Mouse (Mus musculus) forebrain, embryonic 10.5 days (tissue): ENCODE measurements around the gene Spop. TPM values are rescaled to one million over a fixed set of nuclear protein-coding genes. Genes with fewer than 3 reads are reported as not detected.
"Not testable (repeated sequence)": the region's sequence is repeated elsewhere in the genome, so short reads cannot be mapped to it uniquely, and the experiment has no call there.

Source experiments
- DNase-seq: peaks from one replicate; pipeline ENCODE4 v3.0.0-alpha.2; 2017; ENCODE audit warnings: low spot score; ENCODE audit errors: extremely low spot score
- H3K27ac ChIP-seq: fragments of 300-500 bp; sonication (generic); 2 replicates; pipeline ENCODE4 v1.5.1; 2016; ENCODE audit warnings: mild to moderate bottlenecking
- H3K27me3 ChIP-seq: fragments of 300-500 bp; sonication (generic); 2 replicates; pipeline ENCODE4 v1.6.1; 2016; ENCODE audit warnings: mild to moderate bottlenecking; ENCODE audit not compliant: poor library complexity, severe bottlenecking
- H3K36me3 ChIP-seq: fragments of 300-500 bp; sonication (generic); replicated peaks from 2 replicates; pipeline ENCODE4 v1.6.1; 2016; ENCODE audit warnings: mild to moderate bottlenecking, moderate library complexity
- H3K4me1 ChIP-seq: fragments of 300-500 bp; sonication (generic); 2 replicates; pipeline ENCODE4 v1.6.1; 2016
- H3K4me3 ChIP-seq: fragments of 300-500 bp; sonication (generic); 2 replicates; pipeline ENCODE4 v1.5.1; 2016; ENCODE audit warnings: mild to moderate bottlenecking, moderate library complexity
- H3K9me3 ChIP-seq: fragments of 300-500 bp; sonication (generic); 2 replicates; pipeline ENCODE4 v1.6.1; 2016; ENCODE audit warnings: mild to moderate bottlenecking, moderate library complexity
- WGBS: fragments of 180-500 bp; shearing (Covaris S2); methylation state at CpG from one replicate; pipeline ENCODE4 v1.1.7; 2016; 5-methylcytosine and 5-hydroxymethylcytosine counted together
- polyA plus RNA-seq: library from polyadenylated mRNA; unstranded; fragments of >200 nt; fragmentation: Nextera tagmentation; extraction: Ambion mirVana; gene quantifications from 2 replicates; pipeline ENCODE4 v1.2.1, GENCODE M21; 2016

Gene Spop
- polyA plus RNA-seq, 1 experiment from 2014 or later: 142 TPM

DNA sequence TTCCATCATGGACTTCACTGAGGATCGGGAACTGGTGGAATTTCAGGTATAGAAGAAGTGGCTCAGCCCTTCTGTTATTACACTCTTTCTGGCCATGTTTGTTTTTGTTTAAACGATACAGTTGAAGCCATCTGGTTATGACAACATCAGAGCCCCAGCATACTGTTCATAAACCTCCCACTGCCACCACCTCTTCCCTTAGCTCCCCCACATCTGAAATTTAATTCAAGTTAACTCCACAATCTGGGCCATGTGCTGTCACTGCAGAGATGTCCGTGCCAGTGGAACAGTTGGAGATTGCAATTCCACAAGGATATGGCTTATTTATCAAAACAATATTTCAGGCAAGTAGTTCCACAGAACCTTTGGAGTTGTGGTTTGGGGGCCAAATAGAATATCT is 80.5 kb downstream of the Spop start:
- DNase-seq: no peak
- Histone ChIP-seq H3K4me1 (peaks cover 13% of the 10 kb centered on the region), H3K27ac (no peak overlapping the region), H3K9me3 (no peaks in the 10 kb centered on the region), H3K27me3 (no peaks in the 10 kb centered on the region), H3K36me3 (peaks cover 74% of the 10 kb centered on the region), H3K4me3 (no peak overlapping the region)
- 91% methylated on average over 3 of the region's 3 CpGs for WGBS

DNA sequence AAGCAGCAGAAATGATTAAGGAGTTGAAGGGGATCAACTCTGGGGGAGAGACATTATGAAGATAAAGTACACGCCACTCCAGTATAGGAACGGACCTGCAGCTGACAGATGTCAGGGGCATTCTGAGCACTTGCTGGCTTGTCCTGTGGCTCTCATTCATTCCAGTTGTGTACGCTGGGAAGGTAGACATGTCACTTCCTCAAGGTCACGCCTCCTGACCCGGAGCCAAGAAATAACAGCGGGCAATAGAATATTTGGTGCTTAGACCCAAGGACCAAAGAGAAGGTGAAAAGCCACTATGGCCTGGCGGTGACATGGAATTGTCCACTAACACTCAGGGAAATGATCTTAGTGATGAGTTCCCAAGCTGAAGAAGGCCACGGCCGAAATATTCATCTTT is 82.0 kb downstream of the Spop start:
- H3K9me3 ChIP-seq: no peaks in the 10 kb centered on the region
- DNase-seq: no peak
- peaks cover 59% of the 10 kb centered on the region for H3K36me3 ChIP-seq
- no peak overlapping the region for H3K4me3 ChIP-seq
- WGBS: 91% methylated on average over 9 of the region's 9 CpGs
- H3K27me3 ChIP-seq: no peaks in the 10 kb centered on the region
- peaks cover 12% of the 10 kb centered on the region for H3K4me1 ChIP-seq
- no peak overlapping the region for H3K27ac ChIP-seq

DNA sequence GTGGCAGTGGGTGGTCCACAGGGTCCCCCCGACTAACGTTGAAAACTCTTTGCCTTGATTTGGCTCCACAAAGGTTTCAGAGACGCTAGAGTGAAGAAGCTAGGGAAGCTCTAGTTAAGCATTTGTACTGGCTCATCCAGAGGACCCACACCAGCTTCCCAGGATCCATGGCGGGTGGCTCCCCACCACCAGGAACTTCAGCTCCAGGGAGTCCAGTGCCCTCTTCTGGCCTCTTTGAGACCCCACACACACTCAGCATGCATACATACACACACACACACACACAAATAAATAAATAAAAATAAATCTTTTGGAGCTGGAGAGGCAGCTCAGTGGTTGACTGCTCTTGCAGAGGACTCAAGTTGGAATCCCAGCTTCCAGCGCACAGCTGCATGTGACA is 84.0 kb downstream of the Spop start:
- WGBS: 92% methylated on average over 5 of the region's 5 CpGs
- H3K27me3 ChIP-seq: no peaks in the 10 kb centered on the region
- peaks cover 39% of the 10 kb centered on the region for H3K36me3 ChIP-seq
- H3K4me3 ChIP-seq: no peak overlapping the region
- no peak overlapping the region for H3K27ac ChIP-seq
- DNase-seq: no peak
- 0 out of 2 replicates have a peak, but pooled peaks cover 3% of the 10 kb centered on the region for H3K4me1 ChIP-seq
- no peaks in the 10 kb centered on the region for H3K9me3 ChIP-seq

DNA sequence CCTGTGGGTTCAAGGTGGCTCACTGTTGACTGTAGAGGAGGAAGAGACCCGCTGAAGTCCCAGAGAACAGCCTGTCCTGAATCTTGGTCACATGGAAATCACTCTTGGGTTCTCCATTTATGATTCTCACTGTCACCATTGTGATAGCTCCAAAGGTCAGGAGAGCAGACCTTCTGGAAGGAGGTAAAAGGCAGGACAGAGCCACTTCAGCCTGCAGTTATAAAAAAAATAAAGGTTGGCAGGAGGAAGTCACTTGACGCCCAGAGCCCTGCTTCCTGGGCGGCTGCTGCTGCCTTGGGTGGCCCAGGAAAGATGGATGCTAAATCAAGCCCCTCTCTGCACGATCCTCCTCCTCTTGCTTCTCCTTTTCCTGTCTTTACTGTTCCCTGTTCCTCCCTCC is 86.5 kb downstream of the Spop start:
- Histone ChIP-seq H3K9me3 (no peaks in the 10 kb centered on the region), H3K27ac (no peak overlapping the region), H3K27me3 (no peaks in the 10 kb centered on the region), H3K4me3 (no peak overlapping the region), H3K36me3 (peaks cover 15% of the 10 kb centered on the region), H3K4me1 (peaks cover 19% of the 10 kb centered on the region)
- DNase-seq: no peak
- WGBS: 70% methylated on average over 4 of the region's 4 CpGs

DNA sequence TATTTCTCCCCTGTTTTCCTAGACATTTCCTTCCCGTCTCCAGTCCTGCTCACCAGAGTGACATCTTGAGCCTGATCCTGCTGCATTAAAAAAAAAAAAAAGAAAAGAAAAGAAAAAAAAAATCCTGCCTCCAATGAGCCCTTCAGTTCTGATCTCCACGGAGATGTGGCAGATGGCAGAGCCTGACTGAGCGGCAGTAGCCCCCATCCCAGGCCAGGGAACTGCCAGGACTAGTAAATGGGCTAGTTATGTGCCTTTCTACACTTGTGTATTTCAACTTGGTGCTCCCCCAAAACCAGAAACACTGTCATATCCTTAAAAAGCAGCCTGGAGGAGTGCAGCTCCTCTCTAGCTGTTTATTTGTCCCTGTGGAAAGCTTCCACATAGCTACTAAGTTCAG is 87.0 kb downstream of the Spop start:
- Histone ChIP-seq H3K27ac (no peak overlapping the region), H3K4me3 (no peak overlapping the region), H3K4me1 (peaks cover 19% of the 10 kb centered on the region), H3K27me3 (no peaks in the 10 kb centered on the region; the same call in 1 of the 2 replicates), H3K9me3 (no peaks in the 10 kb centered on the region), H3K36me3 (peaks cover 11% of the 10 kb centered on the region)
- no peak for DNase-seq
- WGBS: 67% methylated on average over 3 of the region's 3 CpGs

DNA sequence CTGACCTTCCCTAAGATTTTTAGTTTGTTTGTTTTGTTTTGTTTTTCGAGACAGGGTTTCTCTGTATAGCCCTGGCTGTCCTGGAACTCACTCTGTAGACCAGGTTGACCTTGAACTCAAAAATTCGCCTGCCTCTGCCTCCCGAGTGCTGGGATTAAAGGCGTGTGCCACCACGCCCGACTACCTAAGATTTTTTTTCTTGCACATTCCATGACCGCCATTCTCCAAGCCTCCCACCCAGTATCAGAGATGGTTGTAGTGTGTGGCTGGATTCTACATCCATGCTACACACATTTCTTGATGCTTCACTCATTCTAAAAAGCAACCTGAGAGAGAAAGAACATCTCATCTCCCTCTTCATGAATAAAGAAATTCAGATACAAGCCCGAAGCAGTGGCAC is 87.9 kb downstream of the Spop start:
- H3K36me3 ChIP-seq, DNase-seq: not testable (repeated sequence)
- 85% methylated on average over 8 of the region's 8 CpGs for WGBS

DNA sequence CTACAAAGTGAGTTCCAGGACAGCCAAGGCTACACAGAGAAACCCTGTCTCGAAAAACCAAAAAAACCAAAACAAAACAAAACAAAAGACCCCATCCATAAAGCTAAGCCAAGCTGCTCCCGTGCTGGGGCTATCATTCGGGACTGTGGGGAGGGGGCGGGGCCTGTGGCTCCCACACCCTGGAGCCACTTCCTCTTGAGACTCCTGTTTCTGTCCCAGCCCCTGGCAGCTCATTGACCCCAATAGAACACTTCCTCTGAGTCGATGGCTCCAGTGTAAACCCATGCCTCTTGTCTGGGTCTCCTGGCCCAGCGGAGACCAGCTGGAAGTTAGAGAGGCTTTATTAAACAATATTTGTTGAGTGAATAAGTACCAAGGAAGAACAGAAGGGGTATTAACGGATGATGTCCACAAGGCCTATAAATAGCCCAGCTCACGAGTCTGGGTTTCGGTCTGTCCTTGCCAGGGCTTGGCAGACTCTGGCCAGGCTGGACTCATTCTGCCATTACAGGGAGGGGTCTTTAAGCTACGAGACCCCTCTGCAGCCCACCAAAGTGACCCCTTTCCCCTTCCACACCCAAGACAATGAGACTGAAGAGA is 89.8 kb downstream of the Spop start:
- H3K4me3 ChIP-seq: no peak overlapping the region
- no peaks in the 10 kb centered on the region for H3K9me3 ChIP-seq
- peaks cover 35% of the 10 kb centered on the region for H3K4me1 ChIP-seq
- H3K36me3 ChIP-seq: no peaks in the 10 kb centered on the region
- DNase-seq: no peak
- H3K27me3 ChIP-seq: peaks cover 26% of the 10 kb centered on the region
- 68% methylated on average over 10 of the region's 10 CpGs for WGBS
- peak overlapping the region; percentile 45; the same call in 1 of the 2 replicates for H3K27ac ChIP-seq

More for the DNA sequence above, 87.9 kb downstream of the Spop start:
- H3K9me3 ChIP-seq, H3K4me3 ChIP-seq, H3K27me3 ChIP-seq, H3K27ac ChIP-seq: not testable (repeated sequence)
- peaks cover 22% of the 10 kb centered on the region for H3K4me1 ChIP-seq

DNA sequence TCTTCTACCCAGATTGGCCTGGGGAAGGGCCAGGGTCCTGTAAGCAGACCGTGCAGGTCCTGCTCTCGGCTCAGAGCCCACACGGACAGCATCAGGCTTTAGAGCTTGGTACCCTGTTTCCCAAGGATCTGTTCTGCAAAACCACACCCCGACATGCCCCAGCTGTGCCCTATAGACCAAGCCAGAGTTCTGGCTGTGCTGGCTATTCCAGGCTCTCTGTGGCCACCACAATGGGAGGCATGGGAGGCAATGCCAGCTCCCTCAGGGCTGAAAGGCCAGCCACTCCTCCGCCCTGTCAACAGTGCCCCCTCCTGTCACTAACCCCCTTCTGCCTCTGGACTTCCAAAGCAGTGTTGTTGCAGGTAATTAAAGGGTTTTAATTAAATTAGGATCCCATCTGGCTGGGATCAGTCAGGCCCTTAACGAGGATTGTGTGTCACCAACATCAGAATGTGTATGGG is 90.4 kb downstream of the Spop start:
- Histone ChIP-seq H3K27ac (peak overlapping the region; percentile 45), H3K36me3 (no peaks in the 10 kb centered on the region), H3K4me1 (peaks cover 37% of the 10 kb centered on the region), H3K27me3 (peaks cover 32% of the 10 kb centered on the region), H3K4me3 (no peak overlapping the region), H3K9me3 (no peaks in the 10 kb centered on the region)
- DNase-seq: no peak
- WGBS: 34% methylated on average over 6 of the region's 6 CpGs

DNA sequence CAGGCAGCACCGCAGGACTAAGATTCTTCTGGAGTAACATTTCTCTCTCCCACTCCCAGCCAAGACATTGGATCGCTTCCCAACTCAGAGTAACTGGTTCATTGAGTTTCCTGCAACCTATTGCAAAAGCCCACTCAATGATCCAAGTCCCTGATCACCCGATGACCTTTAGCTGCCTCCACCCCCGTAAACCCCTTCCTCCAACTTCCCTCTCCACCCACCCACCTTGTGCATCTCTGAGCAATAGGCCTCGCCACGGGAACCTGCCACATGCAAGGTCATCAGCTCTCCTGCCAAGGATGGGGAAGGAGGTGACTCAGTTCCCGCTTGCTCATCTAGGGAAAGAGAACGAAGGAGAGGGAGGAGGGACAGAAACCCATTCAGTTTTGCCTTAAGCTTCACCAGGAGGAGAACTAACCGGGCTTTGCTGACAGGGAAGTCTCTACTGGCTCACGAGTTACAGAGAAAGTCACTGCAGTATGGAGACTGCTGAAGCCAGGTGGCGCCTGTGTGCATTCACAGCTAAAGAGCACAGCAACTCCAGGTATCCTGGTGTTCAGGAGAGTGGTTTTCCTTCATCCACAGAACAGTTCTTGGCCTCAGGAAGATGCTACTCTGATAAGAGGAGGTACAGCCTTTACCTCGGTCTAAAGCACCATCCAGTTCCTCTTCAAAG is 93.3 kb downstream of the Spop start:
- Histone ChIP-seq H3K36me3 (no peaks in the 10 kb centered on the region), H3K9me3 (no peaks in the 10 kb centered on the region), H3K27me3 (peaks cover 61% of the 10 kb centered on the region), H3K4me1 (peaks cover 34% of the 10 kb centered on the region), H3K27ac (no peak overlapping the region), H3K4me3 (no peak overlapping the region)
- no peak for DNase-seq
- 51% methylated on average over 12 of the region's 12 CpGs for WGBS

DNA sequence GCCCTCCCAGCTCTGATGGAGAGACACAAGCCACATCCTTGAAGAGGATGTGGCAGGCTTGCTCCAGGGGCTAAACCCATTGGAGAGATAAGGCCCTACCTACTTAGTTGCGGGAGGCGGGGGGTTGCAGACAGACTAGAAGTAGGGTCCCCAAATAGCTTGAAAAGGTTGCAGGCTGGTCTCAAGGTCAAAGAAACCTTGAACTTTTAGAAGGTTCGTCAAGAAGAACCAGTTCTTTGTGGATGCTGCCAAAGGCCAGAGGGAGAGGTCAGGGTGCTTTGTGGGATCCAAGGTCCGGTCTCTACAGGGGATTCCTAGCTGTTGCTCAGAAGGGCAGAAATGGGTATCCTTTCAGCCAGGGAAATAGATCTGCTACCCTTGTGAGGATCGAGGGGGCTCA is 93.9 kb downstream of the Spop start:
- H3K27ac ChIP-seq: no peak overlapping the region
- H3K27me3 ChIP-seq: peaks cover 67% of the 10 kb centered on the region
- no peak for DNase-seq
- H3K4me3 ChIP-seq: no peak overlapping the region
- WGBS: 78% methylated on average over 5 of the region's 5 CpGs
- no peaks in the 10 kb centered on the region for H3K9me3 ChIP-seq
- no peaks in the 10 kb centered on the region for H3K36me3 ChIP-seq
- H3K4me1 ChIP-seq: peaks cover 35% of the 10 kb centered on the region

DNA sequence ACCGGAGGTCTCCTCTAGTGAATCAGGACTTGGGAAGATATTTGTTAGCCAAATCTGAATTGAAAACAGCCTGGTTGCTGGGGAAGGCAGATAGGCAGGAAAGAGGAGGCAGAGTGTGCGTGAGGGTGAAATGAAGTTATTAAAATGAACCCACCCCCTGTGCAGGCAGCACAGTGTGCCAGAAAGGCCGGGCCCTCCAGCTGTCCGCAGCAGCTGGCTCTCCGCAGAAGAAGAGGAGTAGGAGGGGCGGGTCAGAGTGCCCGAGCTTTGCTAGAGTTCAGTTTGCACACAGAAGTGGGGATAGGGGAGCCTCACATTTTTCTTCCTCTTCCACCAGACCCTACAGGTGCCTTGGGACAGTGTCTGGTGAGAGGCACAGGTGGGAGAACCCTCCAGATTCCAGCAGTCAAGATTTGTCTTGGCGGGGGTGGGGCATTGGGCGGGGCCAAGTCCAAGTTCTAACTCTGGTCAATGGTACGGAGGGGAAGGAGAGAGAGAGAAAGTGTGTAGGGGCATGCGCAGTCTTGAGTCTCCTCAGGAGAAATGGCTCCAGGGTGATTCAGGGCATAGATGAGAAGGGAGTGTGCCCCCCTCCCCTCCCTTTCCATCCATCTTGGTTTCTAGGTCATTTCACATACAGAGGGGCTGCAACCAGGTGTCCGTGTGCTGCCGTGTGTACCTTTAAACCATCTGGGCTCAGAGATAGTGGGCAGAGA is 94.5 kb downstream of the Spop start:
- H3K9me3 ChIP-seq: no peaks in the 10 kb centered on the region
- H3K36me3 ChIP-seq: no peaks in the 10 kb centered on the region
- peaks cover 73% of the 10 kb centered on the region for H3K27me3 ChIP-seq
- 66% methylated on average over 13 of the region's 13 CpGs for WGBS
- no peak overlapping the region for H3K4me3 ChIP-seq
- DNase-seq: no peak
- H3K4me1 ChIP-seq: peaks cover 41% of the 10 kb centered on the region
- no peak overlapping the region for H3K27ac ChIP-seq

DNA sequence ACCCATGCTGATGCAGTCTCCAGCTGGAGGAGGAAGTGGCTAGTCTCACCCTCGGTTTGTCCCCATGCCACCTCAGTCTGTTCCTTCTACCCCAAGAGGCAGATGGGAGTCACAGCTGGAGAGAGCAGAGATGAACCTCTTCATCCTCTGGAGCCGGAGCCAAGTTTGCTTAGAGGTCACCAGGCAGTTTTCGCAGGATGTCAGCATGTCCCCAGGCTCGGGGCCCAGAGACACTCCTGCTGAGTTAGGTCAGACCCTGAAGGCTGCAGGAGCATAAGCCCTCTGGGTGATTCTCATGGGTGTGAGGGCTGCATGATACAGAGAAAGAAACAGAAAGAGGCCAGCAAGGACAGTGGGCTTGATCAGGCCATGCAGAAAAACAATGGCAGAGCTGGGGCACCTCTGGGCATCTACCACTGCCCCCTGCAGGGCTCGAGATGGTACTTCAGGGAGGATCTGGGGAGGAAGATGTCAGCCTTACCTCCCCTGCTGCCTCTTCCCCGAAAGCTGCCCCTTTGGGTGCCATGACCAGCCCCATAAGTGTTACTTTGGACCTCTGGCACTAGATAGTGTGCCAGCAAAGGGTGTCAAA is 95.3 kb downstream of the Spop start:
- Histone ChIP-seq H3K4me1 (peaks cover 42% of the 10 kb centered on the region), H3K27me3 (peaks cover 81% of the 10 kb centered on the region), H3K36me3 (no peaks in the 10 kb centered on the region), H3K27ac (no peak overlapping the region), H3K9me3 (no peaks in the 10 kb centered on the region), H3K4me3 (no peak overlapping the region)
- WGBS: 81% methylated on average over 6 of the region's 6 CpGs
- no peak for DNase-seq

DNA sequence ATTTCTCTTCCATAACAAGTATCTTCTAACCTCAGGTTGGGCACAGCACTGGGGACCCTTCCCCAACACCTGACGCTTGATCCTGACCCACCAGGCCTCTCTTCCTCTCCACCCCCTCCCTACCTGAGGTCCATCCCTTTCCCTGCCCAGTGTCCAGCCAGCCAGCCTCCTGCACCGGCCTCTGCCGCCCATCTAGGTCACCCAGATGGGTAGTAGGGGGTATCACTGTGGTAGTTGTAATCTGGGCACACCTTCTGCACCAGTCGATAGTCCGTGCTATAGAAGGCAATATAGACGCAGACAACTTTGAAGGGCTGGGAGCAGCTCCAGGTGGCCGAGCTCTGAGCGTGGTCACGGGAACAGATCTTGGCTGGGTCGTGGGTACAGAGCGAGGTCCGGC is 96.8 kb downstream of the Spop start:
- no peaks in the 10 kb centered on the region for H3K36me3 ChIP-seq
- H3K9me3 ChIP-seq: no peaks in the 10 kb centered on the region
- H3K27ac ChIP-seq: no peak overlapping the region
- peaks cover 95% of the 10 kb centered on the region for H3K27me3 ChIP-seq
- H3K4me3 ChIP-seq: no peak overlapping the region
- peaks cover 48% of the 10 kb centered on the region for H3K4me1 ChIP-seq
- 89% methylated on average over 12 of the region's 12 CpGs for WGBS
- no peak for DNase-seq
